In genomic region chr8:10971509-10971908, GRCm38 (mm10) we compare ENCODE assay signal across 15 mouse cellular contexts. TPM values are rescaled to one million over a fixed set of nuclear protein-coding genes. Genes with fewer than 3 reads are reported as not detected.
A peak's percentile ranks its signal among the peaks of the same experiment; 100 is the strongest.
DNase-seq lines count a peak whose midpoint lies in the region; ATAC-seq lines count a peak whose summit lies in the region.
"Had no signal": no experiment of that assay in that cellular context is flagged by ENCODE, and none has a peak within 500 bp of the region (broad histone marks: within the 10 kb centered on the region; RNA-seq: fewer than 3 reads in every experiment).

No protein-coding gene starts in this region.

- ATAC-seq in hindbrain, embryonic 14.5 days (ENCODE audit: low FRiP score): no peak
- no peak for ATAC-seq in hindbrain, embryonic 16.5 days
- peak; percentile 98 for ATAC-seq in common myeloid progenitor, adult 5-6 weeks (replicated peaks; ENCODE audit: low read depth, poor library complexity, severe bottlenecking)
- peak; percentile 55; the same call in 1 of the 2 replicates for ATAC-seq in megakaryocyte-erythroid progenitor cell, adult 5-6 weeks (replicated peaks; ENCODE audit: low FRiP score, low TSS enrichment, poor library complexity, severe bottlenecking)
- no peak for ATAC-seq in hindbrain, embryonic 13.5 days (ENCODE audit: low FRiP score)
- ATAC-seq: activated CD4-positive, CD25-positive, alpha-beta regulatory T cell, adult 4 months; intestine, postnatal 0 days had no signal

- no peaks in the 10 kb centered on the region for H3K27me3 ChIP-seq in hindbrain, embryonic 14.5 days (ENCODE audit: control insufficient read depth, insufficient read depth, low read length)
- no peaks in the 10 kb centered on the region for H3K27me3 ChIP-seq in hindbrain, embryonic 16.5 days (replicated peaks; ENCODE audit: control insufficient read depth, insufficient read depth, low read length)
- H3K27me3 ChIP-seq in hindbrain, embryonic 13.5 days: 0 out of 2 replicates have a peak, but pooled peaks cover 9% of the 10 kb centered on the region
- H3K27me3 ChIP-seq: lung, embryonic 15.5 days; neural tube, embryonic 15.5 days had no signal

- H3K4me1 ChIP-seq in hindbrain, embryonic 14.5 days (replicated peaks; ENCODE audit: control insufficient read depth, insufficient read depth, low read length): peaks cover 28% of the 10 kb centered on the region
- H3K4me1 ChIP-seq in hindbrain, embryonic 16.5 days (ENCODE audit: control insufficient read depth, insufficient read depth, low read depth, low read length): peaks cover 17% of the 10 kb centered on the region
- peaks cover 34% of the 10 kb centered on the region for H3K4me1 ChIP-seq in hindbrain, embryonic 13.5 days (replicated peaks)

- no peak overlapping the region for H3K9ac ChIP-seq in hindbrain, embryonic 14.5 days
- H3K9ac ChIP-seq in hindbrain, embryonic 16.5 days (ENCODE audit: low read depth, low read length): no peak overlapping the region
- no peak overlapping the region for H3K9ac ChIP-seq in hindbrain, embryonic 13.5 days
- H3K9ac ChIP-seq: lung, embryonic 15.5 days; neural tube, embryonic 15.5 days had no signal

- no peaks in the 10 kb centered on the region for H3K9me3 ChIP-seq in hindbrain, embryonic 14.5 days (ENCODE audit: control insufficient read depth, low read length)
- no peaks in the 10 kb centered on the region for H3K9me3 ChIP-seq in hindbrain, embryonic 16.5 days (ENCODE audit: control insufficient read depth, low read length)
- no peaks in the 10 kb centered on the region for H3K9me3 ChIP-seq in hindbrain, embryonic 13.5 days
- H3K9me3 ChIP-seq: lung, embryonic 15.5 days; neural tube, embryonic 15.5 days had no signal

- H3K36me3 ChIP-seq in hindbrain, embryonic 14.5 days (replicated peaks; ENCODE audit: control insufficient read depth, insufficient read depth): no peaks in the 10 kb centered on the region
- no peaks in the 10 kb centered on the region for H3K36me3 ChIP-seq in hindbrain, embryonic 16.5 days (ENCODE audit: control insufficient read depth, insufficient read depth, low read length)
- no peaks in the 10 kb centered on the region for H3K36me3 ChIP-seq in hindbrain, embryonic 13.5 days
- H3K36me3 ChIP-seq: lung, embryonic 15.5 days; neural tube, embryonic 15.5 days had no signal

- no peak for DNase-seq in hindbrain, embryonic 14.5 days (ENCODE audit: low spot score)
- DNase-seq in 416B (ENCODE audit: low read depth): peak; percentile 65
- DNase-seq in gastrocnemius, postnatal 10 days: no peak
- no peak for DNase-seq in cerebellum, postnatal 4 days (ENCODE audit: low spot score in 2 of 2)
- DNase-seq: cerebellum, adult 11 months; heart, adult 18-20 months had no signal

- no peak overlapping the region for H3K4me2 ChIP-seq in hindbrain, embryonic 14.5 days (replicated peaks)
- no peak overlapping the region for H3K4me2 ChIP-seq in hindbrain, embryonic 16.5 days (ENCODE audit: low read length)
- no peak overlapping the region for H3K4me2 ChIP-seq in hindbrain, embryonic 13.5 days
- H3K4me2 ChIP-seq: lung, embryonic 15.5 days; neural tube, embryonic 15.5 days had no signal

- no peak overlapping the region for H3K4me3 ChIP-seq in hindbrain, embryonic 14.5 days (replicated peaks; ENCODE audit: low read length)
- H3K4me3 ChIP-seq in hindbrain, embryonic 16.5 days (ENCODE audit: low read length): no peak overlapping the region
- H3K4me3 ChIP-seq in hindbrain, embryonic 13.5 days: no peak overlapping the region
- H3K4me3 ChIP-seq: left cerebral cortex, adult 2 months; lung, embryonic 15.5 days; neural tube, embryonic 15.5 days had no signal

- 84% methylated on average over 5 of the region's 5 CpGs for WGBS in hindbrain, embryonic 14.5 days
- WGBS in hindbrain, embryonic 16.5 days: 76% methylated on average over 5 of the region's 5 CpGs
- WGBS in hindbrain, embryonic 13.5 days: 86% methylated on average over 5 of the region's 5 CpGs

- 0 out of 2 replicates have a peak overlapping the region, but pooled peaks have one; percentile 36 for H3K27ac ChIP-seq in hindbrain, embryonic 14.5 days
- no peak overlapping the region for H3K27ac ChIP-seq in hindbrain, embryonic 16.5 days (ENCODE audit: low read depth, low read length)
- no peak overlapping the region for H3K27ac ChIP-seq in hindbrain, embryonic 13.5 days
- H3K27ac ChIP-seq: left cerebral cortex, adult 2 months had no signal

RNA-seq across cellular contexts. Expression of gene Irs2, which starts 36.7 kb away (rescaled TPM):
- polyA plus RNA-seq in hindbrain, embryonic 14.5 days (2014; fragmentation: Nextera tagmentation; extraction: Ambion mirVana): 5.4 and 5.8 TPM in 2 replicates
- polyA plus RNA-seq in hindbrain, embryonic 16.5 days (2015; fragmentation: Nextera tagmentation; extraction: Ambion mirVana): 4.1 and 4.6 TPM in 2 replicates
- 3.1 and 4.0 TPM in 2 replicates for total RNA-seq in common myeloid progenitor, adult 5-6 weeks (2017)
- 11.8 and 12.7 TPM in 2 replicates for total RNA-seq in megakaryocyte-erythroid progenitor cell, adult 5-6 weeks (2014; fragmentation: Nextera tagmentation)
- total RNA-seq in megakaryocyte-erythroid progenitor cell, adult 5-6 weeks (2017): 4.3 and 6.5 TPM in 2 replicates
- total RNA-seq in gastrocnemius, postnatal 10 days (2021): 10 to 100 TPM; 10.1 to 10.4 TPM
- 4.5 and 4.6 TPM in 2 replicates for polyA plus RNA-seq in hindbrain, embryonic 13.5 days (2015; fragmentation: Nextera tagmentation; extraction: Ambion mirVana)

Comparison
In these comparisons a context has a peak if more than half of its experiments do, and no peak if none do; other contexts are left out.
1. ATAC-seq: peak in common myeloid progenitor, adult 5-6 weeks (single experiment) and megakaryocyte-erythroid progenitor cell, adult 5-6 weeks (single experiment); none in hindbrain, embryonic 14.5 days (single experiment), hindbrain, embryonic 16.5 days (single experiment) and hindbrain, embryonic 13.5 days (single experiment).